8 mouse cellular contexts compared by ENCODE assay signal in the genomic region with DNA sequence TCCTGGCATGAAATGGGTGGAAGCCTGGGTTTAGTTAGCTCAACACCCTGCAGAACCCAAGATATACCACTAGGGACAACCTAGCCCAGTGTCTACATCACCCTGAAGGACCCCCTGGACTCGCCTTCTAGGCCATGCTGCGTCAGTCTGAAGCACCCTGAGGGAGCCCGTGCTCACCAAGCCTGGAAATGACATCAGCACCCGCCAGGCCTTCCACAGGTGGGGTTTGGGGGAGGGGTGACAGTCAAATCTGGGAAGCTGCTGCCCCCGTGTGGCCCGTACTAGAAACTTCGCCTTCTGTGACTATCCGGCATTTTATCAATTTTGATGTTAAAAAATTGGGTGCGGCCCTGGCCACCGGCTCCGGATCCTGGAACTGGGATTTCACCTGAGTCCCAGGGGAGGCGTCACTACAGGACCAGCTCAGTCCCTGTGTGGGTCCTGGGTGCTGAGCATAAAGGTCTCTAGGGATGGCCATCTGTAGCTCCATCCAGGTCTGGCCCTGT. TPM values are rescaled to one million over a fixed set of nuclear protein-coding genes. Genes with fewer than 3 reads are reported as not detected.
DNase-seq lines count a peak whose midpoint lies in the region; ATAC-seq lines count a peak whose summit lies in the region.

No protein-coding gene starts in this region.

- H3K9ac ChIP-seq in hindbrain, embryonic 13.5 days: no peak overlapping the region

- H3K9me3 ChIP-seq in hindbrain, embryonic 13.5 days: no peaks in the 10 kb centered on the region

- peak; percentile 93 for DNase-seq in T-cell, adult 2 months (ENCODE audit: low spot score)
- DNase-seq in cerebellum, adult 9-11 months: peak; percentile 86
- DNase-seq in frontal cortex, postnatal 25 days (ENCODE audit: low spot score in 2 of 2): peak; percentile 59 to 68
- peak; percentile 72 to 80 for DNase-seq in layer of hippocampus, postnatal 25 days (ENCODE audit: extremely low spot score in 1 of 2, low spot score in 1 of 2)
- DNase-seq in lung, postnatal 14 days: peak; percentile 88
- DNase-seq in retina, postnatal 1 day: peak; percentile 92
- DNase-seq in thymus, postnatal 36 days: peak; percentile 83 to 89

- no peak overlapping the region for H3K4me2 ChIP-seq in hindbrain, embryonic 13.5 days

- no peak overlapping the region for H3K27ac ChIP-seq in hindbrain, embryonic 13.5 days

- no peak overlapping the region for H3K4me3 ChIP-seq in hindbrain, embryonic 13.5 days

- 0 out of 2 replicates have a peak, but pooled peaks cover 3% of the 10 kb centered on the region for H3K27me3 ChIP-seq in hindbrain, embryonic 13.5 days

- no peaks in the 10 kb centered on the region for H3K36me3 ChIP-seq in hindbrain, embryonic 13.5 days

- WGBS in hindbrain, embryonic 13.5 days: 6% methylated on average over 12 of the region's 12 CpGs

- peak; percentile 76 for ATAC-seq in hindbrain, embryonic 13.5 days (ENCODE audit: low FRiP score)

- no peaks in the 10 kb centered on the region for H3K4me1 ChIP-seq in hindbrain, embryonic 13.5 days (replicated peaks)

RNA-seq across cellular contexts. Expression of gene Gna11, which starts 6.7 kb away (rescaled TPM):
- 79.8 and 82.4 TPM in 2 replicates for polyA plus RNA-seq in hindbrain, embryonic 13.5 days (2015; fragmentation: Nextera tagmentation; extraction: Ambion mirVana)
- total RNA-seq in layer of hippocampus, postnatal 25 days (2021): 100 to 1,000 TPM; 110 to 121 TPM

RNA-seq across cellular contexts. Expression of gene Aes, which starts 7.6 kb away (rescaled TPM):
- polyA plus RNA-seq in hindbrain, embryonic 13.5 days (2015; fragmentation: Nextera tagmentation; extraction: Ambion mirVana): 545 and 558 TPM in 2 replicates
- 100 to 1,000 TPM; 692 to 732 TPM for total RNA-seq in layer of hippocampus, postnatal 25 days (2021)

RNA-seq across cellular contexts. Expression of gene Tle2, which starts 22.7 kb away (rescaled TPM):
- polyA plus RNA-seq in hindbrain, embryonic 13.5 days (2015; fragmentation: Nextera tagmentation; extraction: Ambion mirVana): 27.7 and 28.9 TPM in 2 replicates
- total RNA-seq in layer of hippocampus, postnatal 25 days (2021): 10 to 100 TPM; 22.5 to 32.3 TPM

RNA-seq across cellular contexts. Expression of gene Gna15, which starts 27.6 kb away (rescaled TPM):
- 1.2 and 1.7 TPM in 2 replicates for polyA plus RNA-seq in hindbrain, embryonic 13.5 days (2015; fragmentation: Nextera tagmentation; extraction: Ambion mirVana)
- total RNA-seq in layer of hippocampus, postnatal 25 days (2021): 1 to 10 TPM; 2.4 to 3.2 TPM

RNA-seq across cellular contexts. Expression of gene Tle6, which starts 49.2 kb away (rescaled TPM):
- 3.0 and 4.2 TPM in 2 replicates for polyA plus RNA-seq in hindbrain, embryonic 13.5 days (2015; fragmentation: Nextera tagmentation; extraction: Ambion mirVana)
- 1 to 10 TPM; 1.7 to 4.1 TPM for total RNA-seq in layer of hippocampus, postnatal 25 days (2021)
